Mouse (Mus musculus) lung, adult 2 months (tissue): ENCODE measurements around the gene Cdk14.

Experiments
- CTCF ChIP-seq: fragments of 200-500 bp; IDR thresholded peaks from 2 replicates; pipeline ENCODE4 v1.5.1; 2011; ENCODE audit warnings: mild to moderate bottlenecking, low read length, control low read depth; ENCODE audit not compliant: insufficient read depth
- POLR2A ChIP-seq: fragments of 200-500 bp; IDR thresholded peaks from 2 replicates; pipeline ENCODE4 v1.6.1; 2011; ENCODE audit warnings: low read depth, mild to moderate bottlenecking, control low read depth, low read length, borderline replicate concordance; ENCODE audit errors: extremely low read depth

DNA sequence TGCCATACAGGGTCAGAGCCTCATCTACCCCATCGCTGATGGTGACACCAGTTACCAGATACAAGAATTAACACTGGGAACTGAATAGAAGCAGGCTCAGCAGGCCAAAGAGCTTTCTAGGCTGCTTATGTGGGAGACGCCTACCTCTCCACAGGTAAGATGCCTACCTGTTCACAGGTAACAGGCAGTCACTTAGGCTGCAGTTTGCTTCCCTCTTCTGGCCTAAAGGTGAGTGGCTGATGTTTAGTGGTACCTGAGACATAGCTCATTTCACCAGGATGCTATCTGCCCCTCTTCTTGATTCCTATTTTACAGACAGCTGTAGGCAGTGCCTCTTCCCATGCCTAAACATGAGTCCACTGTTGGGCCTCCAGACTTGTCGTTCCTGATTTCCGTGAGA is 595.0 kb downstream of the Cdk14 start:
- TF ChIP-seq CTCF (no peak), POLR2A (no peak)
